Mouse (Mus musculus) cerebellum, postnatal 25 days (tissue): ENCODE results near the gene Bloc1s1.

Experiments used
- DNase-seq, 2 experiments: peaks; one replicate each; pipeline ENCODE4 v3.0.0; 2021; ENCODE audit warnings: mixed read lengths in 2 of 2

Gene Bloc1s1

GRCm38 (mm10) chr10:128923935-128924334, at the start of gene Bloc1s1:
TSS of gene Bloc1s1 (minus strand) at chr10:128924035.
- DNase-seq: no peak

- DNase-seq: no peak
Observed at GRCm38 (mm10) chr10:128972841-128973240, 49.0 kb upstream of the Bloc1s1 start.

GRCm38 (mm10) chr10:128970740-128971250, 47.0 kb upstream of the Bloc1s1 start:
- no peak for DNase-seq

- DNase-seq: no peak
Observed at GRCm38 (mm10) chr10:128968341-128968749, 44.5 kb upstream of the Bloc1s1 start.

GRCm38 (mm10) chr10:128965871-128966270, 42.0 kb upstream of the Bloc1s1 start:
- DNase-seq: no peak

GRCm38 (mm10) chr10:128964961-128965360, 41.1 kb upstream of the Bloc1s1 start:
- no peak for DNase-seq

GRCm38 (mm10) chr10:128960590-128961584, 37.1 kb upstream of the Bloc1s1 start, which contains the start of gene Mettl7b:
TSS of gene Mettl7b (minus strand) at chr10:128960988.
- DNase-seq: no peak

- no peak for DNase-seq
Observed at GRCm38 (mm10) chr10:128960142-128960541, 36.3 kb upstream of the Bloc1s1 start.

- no peak for DNase-seq
Observed at GRCm38 (mm10) chr10:128958340-128958739, 34.5 kb upstream of the Bloc1s1 start.

- DNase-seq: no peak
Observed at GRCm38 (mm10) chr10:128950208-128950887, 26.5 kb upstream of the Bloc1s1 start.

- DNase-seq: no peak
Observed at GRCm38 (mm10) chr10:128947496-128947895, 23.7 kb upstream of the Bloc1s1 start.

- DNase-seq: peak; percentile 61 to 72
Observed at GRCm38 (mm10) chr10:128945675-128946074, 21.8 kb upstream of the Bloc1s1 start.

- no peak for DNase-seq
Observed at GRCm38 (mm10) chr10:128940475-128941061, 16.7 kb upstream of the Bloc1s1 start.

- peak; percentile 41 to 49 for DNase-seq
Observed at GRCm38 (mm10) chr10:128938974-128939373, 15.1 kb upstream of the Bloc1s1 start.

GRCm38 (mm10) chr10:128938457-128938856, 14.6 kb upstream of the Bloc1s1 start:
- peak; percentile 93 to 97 for DNase-seq

- DNase-seq: peak in 1 of 2 experiments; percentile 55
Observed at GRCm38 (mm10) chr10:128937756-128938390, 14.0 kb upstream of the Bloc1s1 start.

- peak; percentile 42 to 53 for DNase-seq
Observed at GRCm38 (mm10) chr10:128935826-128936440, 12.1 kb upstream of the Bloc1s1 start.

- DNase-seq: peak; percentile 28 to 49
Observed at GRCm38 (mm10) chr10:128934997-128935787, 11.4 kb upstream of the Bloc1s1 start.

- peak; percentile 53 to 59 for DNase-seq
Observed at GRCm38 (mm10) chr10:128933976-128934721, 10.3 kb upstream of the Bloc1s1 start.

GRCm38 (mm10) chr10:128933574-128933973, 9.7 kb upstream of the Bloc1s1 start, which contains the start of gene Itga7:
TSS of gene Itga7 (plus strand) at chr10:128933818.
- DNase-seq: peak; percentile 75 to 86
